Mouse (Mus musculus): Measurements from ENCODE around the gene Tmcc3. TPM values are rescaled to one million over a fixed set of nuclear protein-coding genes. Genes with fewer than 3 reads are reported as not detected.
A peak's percentile ranks its signal among the peaks of the same experiment; 100 is the strongest.

The Tmcc3 gene
- total and polyA plus RNA-seq, 2 experiments from 2014 or later: 12.8 to 14.7 TPM

- no peaks in the 10 kb centered on the region for H3K27me3 ChIP-seq (ENCODE audit: insufficient read depth, low read length)
- no peak overlapping the region for H3K27ac ChIP-seq (ENCODE audit: low read depth, low read length)
- H3K9me3 ChIP-seq (ENCODE audit: low read length): no peaks in the 10 kb centered on the region
- no peak overlapping the region for H3K4me3 ChIP-seq (ENCODE audit: low read depth, low read length)
- DNase-seq (ENCODE audit: low spot score) (no peak), ATAC-seq (ENCODE audit: low FRiP score) (no peak)
- TF ChIP-seq CTCF (IDR thresholded peaks at IDR 0.05): no peak
- no peak overlapping the region for H3K9ac ChIP-seq (replicated peaks; ENCODE audit: low read length, poor library complexity, severe bottlenecking)
- WGBS: 67% methylated on average over 8 of the region's 8 CpGs
- no peaks in the 10 kb centered on the region for H3K36me3 ChIP-seq (ENCODE audit: insufficient read depth, low read length)
- H3K4me1 ChIP-seq (ENCODE audit: insufficient read depth, low read length): no peaks in the 10 kb centered on the region
- no peak overlapping the region for H3K4me2 ChIP-seq (ENCODE audit: low read depth, low read length, poor library complexity, severe bottlenecking)
These were observed 159.7 kb downstream of the Tmcc3 start for GRCm38 (mm10) chr10:94471487-94471886.

- H3K9me3 ChIP-seq (ENCODE audit: low read length): no peaks in the 10 kb centered on the region
- WGBS: 69% methylated on average over 5 of the region's 5 CpGs
- no peak overlapping the region for H3K9ac ChIP-seq (replicated peaks; ENCODE audit: low read length, poor library complexity, severe bottlenecking)
- DNase-seq (ENCODE audit: low spot score) (no peak), ATAC-seq (ENCODE audit: low FRiP score) (no peak)
- TF ChIP-seq CTCF (IDR thresholded peaks at IDR 0.05): no peak
- no peak overlapping the region for H3K4me2 ChIP-seq (ENCODE audit: low read depth, low read length, poor library complexity, severe bottlenecking)
- no peaks in the 10 kb centered on the region for H3K36me3 ChIP-seq (ENCODE audit: insufficient read depth, low read length)
- H3K27me3 ChIP-seq (ENCODE audit: insufficient read depth, low read length): no peaks in the 10 kb centered on the region
- no peak overlapping the region for H3K27ac ChIP-seq (ENCODE audit: low read depth, low read length)
- H3K4me3 ChIP-seq (ENCODE audit: low read depth, low read length): no peak overlapping the region
- no peaks in the 10 kb centered on the region for H3K4me1 ChIP-seq (ENCODE audit: insufficient read depth, low read length)
These were observed 161.8 kb downstream of the Tmcc3 start for GRCm38 (mm10) chr10:94473501-94473900.

- no peak overlapping the region for H3K9ac ChIP-seq (replicated peaks; ENCODE audit: low read length, poor library complexity, severe bottlenecking)
- H3K9me3 ChIP-seq (ENCODE audit: low read length): no peaks in the 10 kb centered on the region
- 90% methylated on average over 5 of the region's 5 CpGs for WGBS
- ATAC-seq (ENCODE audit: low FRiP score) (no peak), DNase-seq (ENCODE audit: low spot score) (no peak)
- TF ChIP-seq CTCF (IDR thresholded peaks at IDR 0.05): no peak
- no peak overlapping the region for H3K4me3 ChIP-seq (ENCODE audit: low read depth, low read length)
- H3K4me1 ChIP-seq (ENCODE audit: insufficient read depth, low read length): no peaks in the 10 kb centered on the region
- no peak overlapping the region for H3K27ac ChIP-seq (ENCODE audit: low read depth, low read length)
- no peaks in the 10 kb centered on the region for H3K36me3 ChIP-seq (ENCODE audit: insufficient read depth, low read length)
- no peaks in the 10 kb centered on the region for H3K27me3 ChIP-seq (ENCODE audit: insufficient read depth, low read length)
- H3K4me2 ChIP-seq (ENCODE audit: low read depth, low read length, poor library complexity, severe bottlenecking): no peak overlapping the region
These were observed 162.4 kb downstream of the Tmcc3 start for GRCm38 (mm10) chr10:94474185-94474584.

- no peaks in the 10 kb centered on the region for H3K27me3 ChIP-seq (ENCODE audit: insufficient read depth, low read length)
- no peak overlapping the region for H3K4me3 ChIP-seq (ENCODE audit: low read depth, low read length)
- WGBS: 91% methylated on average over 13 of the region's 13 CpGs
- H3K9ac ChIP-seq (replicated peaks; ENCODE audit: low read length, poor library complexity, severe bottlenecking): no peak overlapping the region
- H3K36me3 ChIP-seq (ENCODE audit: insufficient read depth, low read length): no peaks in the 10 kb centered on the region
- ATAC-seq (ENCODE audit: low FRiP score) (no peak), DNase-seq (ENCODE audit: low spot score) (no peak)
- no peaks in the 10 kb centered on the region for H3K4me1 ChIP-seq (ENCODE audit: insufficient read depth, low read length)
- no peak for TF ChIP-seq CTCF (IDR thresholded peaks at IDR 0.05)
- H3K27ac ChIP-seq (ENCODE audit: low read depth, low read length): no peak overlapping the region
- H3K4me2 ChIP-seq (ENCODE audit: low read depth, low read length, poor library complexity, severe bottlenecking): no peak overlapping the region
- no peaks in the 10 kb centered on the region for H3K9me3 ChIP-seq (ENCODE audit: low read length)
These were observed 165.8 kb downstream of the Tmcc3 start for GRCm38 (mm10) chr10:94477366-94478225.

- no peak overlapping the region for H3K4me3 ChIP-seq (ENCODE audit: low read depth, low read length)
- no peak for TF ChIP-seq CTCF (IDR thresholded peaks at IDR 0.05)
- DNase-seq (ENCODE audit: low spot score): no peak
- no peak for ATAC-seq (ENCODE audit: low FRiP score)
- no peaks in the 10 kb centered on the region for H3K36me3 ChIP-seq (ENCODE audit: insufficient read depth, low read length)
- H3K27ac ChIP-seq (ENCODE audit: low read depth, low read length): no peak overlapping the region
- no peaks in the 10 kb centered on the region for H3K27me3 ChIP-seq (ENCODE audit: insufficient read depth, low read length)
- H3K4me2 ChIP-seq (ENCODE audit: low read depth, low read length, poor library complexity, severe bottlenecking): no peak overlapping the region
- no peaks in the 10 kb centered on the region for H3K4me1 ChIP-seq (ENCODE audit: insufficient read depth, low read length)
- 84% methylated on average over 13 of the region's 13 CpGs for WGBS
- H3K9ac ChIP-seq (replicated peaks; ENCODE audit: low read length, poor library complexity, severe bottlenecking): no peak overlapping the region
- H3K9me3 ChIP-seq (ENCODE audit: low read length): no peaks in the 10 kb centered on the region
These were observed 167.9 kb downstream of the Tmcc3 start for GRCm38 (mm10) chr10:94479646-94480045.

GRCm38 (mm10) chr10:94480380-94481101, 168.8 kb downstream of the Tmcc3 start:
- H3K36me3 ChIP-seq (ENCODE audit: insufficient read depth, low read length): no peaks in the 10 kb centered on the region
- H3K27ac ChIP-seq (ENCODE audit: low read depth, low read length): no peak overlapping the region
- peak; percentile 55 for DNase-seq (ENCODE audit: low spot score)
- no peaks in the 10 kb centered on the region for H3K27me3 ChIP-seq (ENCODE audit: insufficient read depth, low read length)
- no peak overlapping the region for H3K4me3 ChIP-seq (ENCODE audit: low read depth, low read length)
- whole genome bisulfite sequencing: 82% methylated on average over 13 of the region's 13 CpGs
- H3K4me1 ChIP-seq (ENCODE audit: insufficient read depth, low read length): no peaks in the 10 kb centered on the region
- H3K9me3 ChIP-seq (ENCODE audit: low read length): no peaks in the 10 kb centered on the region
- TF ChIP-seq CTCF (IDR thresholded peaks at IDR 0.05): no peak
- no peak overlapping the region for H3K4me2 ChIP-seq (ENCODE audit: low read depth, low read length, poor library complexity, severe bottlenecking)
- ATAC-seq (ENCODE audit: low FRiP score): no peak
- no peak overlapping the region for H3K9ac ChIP-seq (replicated peaks; ENCODE audit: low read length, poor library complexity, severe bottlenecking)
